Mouse (Mus musculus) heart, postnatal 36 days (tissue): Measurements from ENCODE around the gene 3100002H09Rik. TPM values are rescaled to one million over a fixed set of nuclear protein-coding genes. Genes with fewer than 3 reads are reported as not detected.
A peak's percentile ranks its signal among the peaks of the same experiment; 100 is the strongest.

Experiments used
- DNase-seq, 2 experiments: peaks; one replicate each; pipeline ENCODE4 v3.0.0; 2021 to 2022
- intact Hi-C: fragments of 180-260 bp; cut with DNase I; formaldehyde crosslinking; loops from one replicate; pipeline ENCODE4 v1.15.1; 2025
- total RNA-seq, 2 experiments: library from RNA; stranded (reverse); gene quantifications; 2 replicates each; pipeline ENCODE4 v1.2.3; 2021

The 3100002H09Rik gene
- not detected for total RNA-seq

DNA sequence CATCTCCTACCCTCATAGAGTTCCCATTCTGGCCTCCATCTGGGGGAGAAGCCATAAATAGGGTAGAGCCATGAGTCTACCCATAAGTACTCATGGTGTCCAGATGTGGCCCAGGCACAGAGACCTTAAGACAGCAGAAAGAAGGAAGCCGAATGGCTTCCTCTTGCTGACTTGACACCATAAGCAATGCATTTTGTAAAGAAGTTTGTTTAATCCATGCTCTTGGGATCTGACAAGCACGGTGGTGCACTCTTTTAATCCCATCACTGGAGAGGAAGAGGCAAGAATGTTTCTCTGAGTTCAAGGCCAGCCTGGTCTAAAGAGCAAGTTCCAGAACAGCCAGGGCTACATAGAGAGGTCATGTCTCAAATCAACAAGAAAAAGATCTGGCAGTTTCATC is at the start of gene 3100002H09Rik:
Gene 3100002H09Rik, minus strand, starts transcription at position 101 of the 400 bp plus-strand sequence.
- intact Hi-C loops: no loop called here
- DNase-seq: no peak

DNA sequence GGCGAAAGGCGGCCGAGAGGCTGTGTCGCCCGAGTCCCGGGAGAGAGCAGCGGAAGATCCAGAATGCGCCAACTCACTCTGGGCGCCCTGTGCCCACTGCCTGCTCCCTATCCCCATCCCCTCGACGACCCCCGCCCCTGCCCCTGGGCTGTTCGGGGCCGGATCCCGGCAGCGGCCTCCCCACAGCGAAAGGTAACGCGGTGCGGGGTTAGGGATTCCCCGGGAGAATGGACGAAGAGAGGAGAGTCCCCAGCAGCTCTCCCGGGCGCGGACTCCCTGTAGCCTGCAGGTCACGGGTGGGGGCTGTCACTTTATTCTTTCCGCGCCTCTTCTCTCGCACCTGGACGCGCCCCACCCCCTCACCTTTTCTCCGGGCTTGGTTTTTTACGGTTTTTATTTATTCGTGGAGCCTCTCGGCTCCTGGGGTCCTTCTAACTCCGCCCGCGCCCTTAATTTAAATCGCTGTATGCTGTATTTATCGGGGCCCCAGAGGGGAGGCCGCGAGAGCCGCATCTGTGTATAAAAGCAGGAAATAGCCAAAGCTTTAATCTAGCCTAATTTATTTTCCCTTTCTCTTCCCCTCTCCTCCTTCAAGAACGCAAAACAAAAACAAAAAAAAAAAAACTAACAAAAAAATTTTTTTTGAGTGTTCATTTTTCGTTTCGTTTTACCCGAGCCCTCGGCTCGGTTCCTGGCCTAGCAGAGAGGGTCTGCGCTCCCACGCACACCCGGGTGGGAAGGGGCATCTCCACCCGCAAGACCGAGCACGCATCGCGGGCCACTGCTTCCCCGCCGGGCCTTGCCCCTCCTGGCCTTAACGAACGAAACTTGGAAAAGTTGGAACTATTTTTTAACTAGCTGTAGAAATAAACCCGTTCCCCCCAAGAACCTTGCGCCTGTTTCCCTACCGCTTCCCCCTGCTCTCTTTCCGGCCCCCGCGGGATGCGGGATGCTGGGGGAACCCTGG is 48.9 kb upstream of the 3100002H09Rik start:
- intact Hi-C loops: no loop called here
- peak; percentile 18 to 42 for DNase-seq

GRCm38 (mm10) chr4:124658412-124658851 is 47.8 kb upstream of the 3100002H09Rik start:
- intact Hi-C loops: no loop called here

GRCm38 (mm10) chr4:124657781-124658180 is 47.2 kb upstream of the 3100002H09Rik start:
- peak in 1 of 2 experiments; percentile 6 for DNase-seq
- intact Hi-C loops: no loop called here

More at GRCm38 (mm10) chr4:124658412-124658851, 47.8 kb upstream of the 3100002H09Rik start:
- peak; percentile 18 to 21 for DNase-seq

DNA sequence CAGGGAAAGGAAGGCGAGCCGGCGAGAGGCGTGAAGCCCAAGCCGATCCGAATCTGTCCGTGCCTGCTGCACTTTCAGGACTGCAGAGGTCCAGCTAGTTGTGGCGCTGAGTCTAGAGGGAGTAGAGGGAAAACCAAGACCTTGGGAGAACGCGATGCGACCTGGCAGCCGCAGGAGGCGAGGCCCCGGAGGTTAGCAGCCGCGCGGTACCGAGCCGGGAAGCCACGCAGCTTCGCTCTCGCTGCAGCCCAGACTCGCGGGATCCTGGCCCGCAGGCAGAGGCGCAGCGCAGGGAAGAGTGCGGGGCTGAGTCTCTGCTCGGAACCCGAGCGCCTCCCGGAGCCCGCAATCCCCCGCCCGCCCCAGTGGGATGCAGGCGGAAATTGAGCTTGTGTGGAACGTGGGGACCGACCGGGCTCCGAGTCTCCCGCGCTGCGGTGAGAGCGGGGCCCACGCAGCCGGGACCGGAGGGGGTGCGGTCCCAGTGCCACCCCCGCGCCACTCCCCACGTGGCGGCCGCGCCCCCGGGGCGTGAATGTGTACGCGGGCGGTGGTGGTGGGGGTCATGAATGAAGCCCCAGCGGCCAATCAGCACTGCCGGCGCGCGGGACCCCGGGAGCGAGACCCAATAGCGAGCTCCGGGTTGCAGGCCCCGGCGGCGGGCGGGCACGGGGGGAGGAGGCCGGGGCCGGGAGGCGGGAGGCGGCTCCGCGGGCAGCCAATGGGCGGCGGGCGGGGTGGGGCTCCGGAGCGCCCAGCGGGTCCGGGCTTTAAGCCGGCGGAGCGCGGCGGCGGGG is 46.4 kb upstream of the 3100002H09Rik start:
- peak; percentile 72 to 80 for DNase-seq
- intact Hi-C loops: no loop called here

- intact Hi-C loops: no loop called here
- DNase-seq: no peak
These were observed 45.9 kb upstream of the 3100002H09Rik start, which contains the start of gene Pou3f1 for GRCm38 (mm10) chr4:124656518-124656853. Gene Pou3f1, plus strand, starts transcription at chr4:124656807.

DNA sequence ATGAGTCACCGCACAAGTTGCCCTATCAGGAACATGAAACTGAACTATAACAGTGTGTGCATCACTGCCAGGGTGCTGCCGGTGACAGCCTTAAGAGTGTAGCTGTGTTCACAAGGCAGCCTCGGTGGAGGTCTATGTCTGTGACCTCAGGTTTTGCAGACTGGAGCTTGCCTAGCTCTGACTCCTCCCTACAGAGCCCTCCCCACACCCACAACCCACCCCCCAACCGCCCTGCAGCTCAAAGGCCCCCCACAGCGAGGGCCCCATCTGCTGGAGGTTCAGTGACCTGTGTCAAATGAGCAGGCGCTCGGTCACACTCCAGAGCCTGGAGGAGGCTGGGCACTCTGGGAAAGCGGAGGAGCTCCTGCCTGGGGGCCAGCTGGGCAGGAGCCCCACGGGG is 42.3 kb upstream of the 3100002H09Rik start:
- no peak for DNase-seq
- intact Hi-C loops: no loop called here

DNA sequence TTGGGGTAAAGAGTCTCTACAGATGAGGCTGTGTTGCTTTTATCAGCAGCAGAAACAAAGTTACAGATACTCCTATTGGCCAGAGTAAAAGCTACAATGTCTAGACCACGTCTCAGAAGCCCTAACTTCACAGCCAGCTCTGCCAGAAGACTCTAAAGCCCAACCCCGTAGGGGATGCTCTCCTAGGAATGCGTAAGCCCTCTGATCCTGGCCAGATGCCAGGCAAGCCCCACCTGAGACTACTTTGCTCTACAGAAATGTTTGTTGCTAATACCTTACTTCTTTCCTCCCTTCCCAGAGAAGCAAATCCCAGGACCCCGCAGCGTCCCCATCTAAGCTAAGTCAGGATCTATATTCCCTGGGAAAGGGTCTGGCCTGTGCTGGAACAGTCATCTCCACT is 37.3 kb upstream of the 3100002H09Rik start:
- intact Hi-C loops: no loop called here

DNA sequence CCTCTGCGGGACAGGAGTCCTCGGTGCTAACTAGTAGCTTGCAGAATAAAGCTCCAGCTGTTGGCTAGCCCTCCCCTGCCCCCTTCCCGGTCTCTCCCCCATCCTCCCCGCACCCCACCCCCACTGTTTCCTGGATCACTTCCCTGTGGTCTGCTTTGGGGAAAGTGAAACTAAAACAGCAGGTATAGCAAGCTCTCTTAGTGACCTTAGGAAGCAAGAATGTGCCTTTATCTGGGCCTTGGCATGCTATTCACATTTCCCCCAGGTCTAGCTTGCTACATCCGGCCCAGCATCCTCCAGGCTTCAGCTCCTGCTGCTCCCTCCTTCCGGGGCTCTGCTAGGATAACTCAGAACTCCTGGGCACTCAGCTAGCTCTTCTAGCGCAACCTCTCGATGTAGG is 36.0 kb upstream of the 3100002H09Rik start:
- DNase-seq: peak; percentile 22
- intact Hi-C loops: no loop called here

More for the DNA sequence above, 37.3 kb upstream of the 3100002H09Rik start:
- no peak for DNase-seq

DNA sequence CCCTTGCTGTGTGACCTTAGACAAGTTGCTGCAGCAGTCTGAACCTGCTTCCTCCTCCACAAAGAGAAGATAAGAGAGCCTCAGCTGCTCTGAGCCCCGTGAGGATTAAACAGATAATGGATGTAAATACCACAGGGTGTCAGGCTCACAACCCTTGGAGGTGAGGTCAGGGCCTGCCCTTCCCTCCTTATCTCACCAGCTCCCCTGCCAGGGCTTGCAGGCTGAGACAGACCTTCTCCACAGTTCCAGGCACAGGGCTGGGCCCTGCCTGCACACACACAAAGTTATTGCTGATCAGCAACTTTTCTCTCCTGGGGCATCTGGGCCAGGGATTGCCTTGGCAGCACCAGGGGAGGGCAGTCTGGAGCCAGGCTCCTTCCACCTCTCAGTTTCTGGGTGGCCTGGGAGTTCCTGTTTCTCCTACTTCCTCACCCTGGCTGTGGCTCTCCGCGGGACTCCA is 34.4 kb upstream of the 3100002H09Rik start:
- peak in 1 of 2 experiments; percentile 6 for DNase-seq
- intact Hi-C loops: no loop called here

DNA sequence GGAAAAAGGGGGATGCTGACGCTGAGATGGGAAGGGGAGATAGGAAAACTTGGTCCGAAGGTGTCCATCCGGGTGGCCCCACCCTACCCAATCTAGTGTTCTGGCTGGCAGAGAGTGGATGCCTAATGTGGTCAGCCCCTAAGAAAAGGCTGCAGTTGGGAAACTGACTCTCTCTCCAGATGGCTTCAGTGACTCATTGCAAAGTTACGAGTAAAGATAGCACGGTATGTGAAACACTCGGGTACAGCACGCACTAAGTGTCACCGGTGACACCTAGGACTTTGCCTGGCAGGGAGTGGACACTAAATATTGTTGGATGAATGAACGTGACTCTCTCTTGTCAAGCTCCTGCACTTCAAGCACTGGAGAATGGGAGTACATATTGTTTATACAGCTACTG is 33.3 kb upstream of the 3100002H09Rik start:
- intact Hi-C loops: no loop called here
- DNase-seq: no peak

DNA sequence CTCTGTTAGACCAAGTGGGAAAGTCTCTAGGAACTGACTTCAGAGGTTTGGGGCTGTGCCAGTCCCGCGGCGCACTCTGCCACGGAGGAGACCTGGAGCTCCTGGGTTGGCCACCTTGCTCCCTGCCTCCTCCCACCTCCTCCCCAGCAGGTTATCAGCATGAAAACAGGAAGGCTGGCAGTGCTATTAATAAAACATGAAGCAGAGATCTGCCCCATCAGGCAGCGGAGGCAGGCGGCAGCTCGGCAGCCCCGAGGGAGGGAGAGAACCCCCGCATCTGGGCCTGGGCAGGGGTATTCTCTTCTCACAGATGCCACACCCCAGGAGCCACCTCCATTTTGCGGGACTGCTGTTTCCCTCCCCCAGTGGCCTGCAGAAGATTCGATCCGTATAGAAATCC is 29.1 kb upstream of the 3100002H09Rik start:
- intact Hi-C loops: no loop called here

DNA sequence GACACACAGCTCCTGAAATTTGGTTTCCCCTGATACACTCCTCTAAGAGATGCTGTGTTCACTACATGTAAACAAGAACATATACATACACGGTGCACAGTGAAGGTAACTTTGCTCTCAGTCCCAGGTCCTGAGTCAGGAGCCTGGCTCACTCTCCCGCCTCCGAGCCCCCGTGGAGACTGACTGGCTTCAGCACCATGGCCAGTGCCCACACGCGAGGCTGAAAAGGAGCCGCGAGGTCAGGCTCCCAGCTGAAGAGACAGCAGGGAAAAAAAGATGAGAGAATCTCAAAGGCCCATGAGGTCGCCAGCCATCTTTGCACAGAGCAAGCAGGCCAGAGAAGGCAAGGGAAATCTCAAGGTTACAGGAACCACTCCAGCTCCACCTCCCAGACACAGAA is 22.7 kb upstream of the 3100002H09Rik start:
- peak; percentile 22 to 40 for DNase-seq
- intact Hi-C loops: no loop called here

More for the DNA sequence above, 29.1 kb upstream of the 3100002H09Rik start:
- DNase-seq: no peak

- intact Hi-C loops: no loop called here
- no peak for DNase-seq
These were observed 22.3 kb upstream of the 3100002H09Rik start for GRCm38 (mm10) chr4:124632856-124633255.

DNA sequence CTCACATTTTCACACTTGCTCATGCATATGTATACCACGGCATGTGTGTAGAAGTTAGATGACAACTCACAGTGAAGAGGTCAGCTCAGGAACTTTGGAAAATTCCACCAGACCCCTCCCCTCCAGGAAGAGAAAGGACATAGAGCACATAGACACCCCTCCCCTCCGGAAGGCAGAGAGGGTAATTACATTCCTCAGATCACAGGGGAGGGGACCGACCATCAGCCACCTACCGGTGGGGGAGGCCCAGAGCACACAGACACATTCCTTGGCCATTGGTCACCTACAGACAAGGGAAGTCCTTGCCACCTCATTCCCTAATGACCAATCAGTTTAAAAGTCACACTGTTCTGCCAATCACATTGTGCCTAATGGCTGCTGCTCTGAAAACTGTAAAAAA is 20.9 kb upstream of the 3100002H09Rik start:
- DNase-seq: no peak
- intact Hi-C loops: no loop called here

DNA sequence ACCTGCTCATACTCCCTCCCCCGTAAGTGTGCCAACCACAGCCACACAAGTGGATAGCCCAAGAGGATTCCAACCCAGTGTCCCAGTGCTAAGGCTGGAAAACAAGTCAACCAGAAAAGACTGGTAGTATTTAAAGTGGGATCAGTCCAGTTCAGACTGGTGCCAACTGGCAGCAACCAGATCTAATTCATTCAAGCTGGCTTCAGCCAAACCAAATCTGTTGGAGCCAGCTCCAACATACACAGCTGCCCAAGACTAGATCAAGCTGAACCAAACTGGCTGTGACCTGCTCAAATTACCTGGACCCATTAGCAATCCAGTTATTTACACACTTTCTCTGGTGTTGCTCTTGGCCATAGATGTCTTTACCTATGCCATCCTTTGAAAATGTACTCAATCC is 16.2 kb upstream of the 3100002H09Rik start:
- intact Hi-C loops: no loop called here
- DNase-seq: no peak

DNA sequence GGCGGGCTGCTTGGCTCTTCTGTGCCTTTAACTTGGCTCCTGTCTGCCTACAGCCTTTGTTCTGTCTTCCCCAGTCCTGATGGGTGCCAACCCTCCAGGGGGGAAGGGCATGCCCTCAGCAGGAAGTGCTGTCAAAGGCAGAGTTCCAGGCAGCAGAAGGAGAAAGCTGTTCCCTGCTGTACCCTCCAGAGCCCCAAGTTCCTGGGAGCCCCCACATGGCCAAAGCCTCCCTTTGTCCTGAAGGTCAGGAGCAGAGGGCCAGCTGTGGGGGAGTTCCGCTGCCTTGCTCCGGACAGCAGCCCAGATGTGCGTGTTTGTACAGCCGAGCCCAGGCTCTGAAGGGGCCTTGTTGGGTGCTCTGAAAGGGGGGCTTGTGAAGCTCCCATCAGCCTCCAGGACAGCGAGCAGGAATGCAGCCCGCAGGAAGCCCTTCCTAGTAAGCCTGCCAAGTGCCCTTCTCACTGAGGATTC is 13.5 kb upstream of the 3100002H09Rik start:
- intact Hi-C loops: no loop called here
- DNase-seq: no peak

GRCm38 (mm10) chr4:124622566-124622965 is 12.0 kb upstream of the 3100002H09Rik start:
- no peak for DNase-seq
- intact Hi-C loops: no loop called here

DNA sequence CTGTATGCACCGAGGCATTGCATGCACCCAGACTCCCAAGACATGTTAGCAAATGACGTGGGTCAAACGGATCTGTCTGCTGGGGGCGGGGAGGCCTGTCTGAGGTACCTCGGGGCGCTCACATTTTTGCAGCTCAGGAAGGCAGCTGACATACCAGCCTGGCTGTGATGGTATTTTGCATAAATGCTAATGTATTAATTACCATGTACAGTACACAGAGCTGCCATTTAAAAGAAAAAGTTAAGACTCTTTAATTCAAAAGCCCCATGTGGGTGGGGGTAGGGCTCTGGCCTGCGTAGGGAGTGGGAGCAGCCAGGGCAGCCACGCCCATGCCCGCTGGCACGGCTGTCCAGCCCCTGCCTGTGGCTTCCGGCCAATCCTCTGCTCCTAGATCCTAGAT is 10.8 kb upstream of the 3100002H09Rik start:
- intact Hi-C loops: no loop called here

DNA sequence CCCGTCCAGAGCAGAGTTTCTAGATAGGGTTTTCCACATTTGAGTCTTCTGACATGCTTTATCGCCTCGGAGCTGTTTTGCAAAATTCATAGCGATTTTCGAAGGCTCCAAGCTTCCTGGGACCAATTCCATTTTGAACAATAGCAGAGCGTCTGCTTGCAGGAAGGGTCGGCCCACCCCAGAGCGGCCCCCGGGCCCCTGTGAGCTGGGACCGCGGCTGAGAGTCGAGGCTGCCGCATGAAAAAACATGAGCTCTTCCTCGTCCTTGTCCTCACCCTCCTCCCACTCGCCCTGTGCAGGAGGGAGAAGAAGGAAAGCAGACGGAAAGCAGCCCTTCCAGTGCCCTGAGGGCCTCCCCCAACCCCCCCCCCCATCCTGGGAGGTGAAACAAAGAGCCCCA is 8.0 kb upstream of the 3100002H09Rik start:
- DNase-seq: no peak

More for the DNA sequence above, 10.8 kb upstream of the 3100002H09Rik start:
- no peak for DNase-seq

GRCm38 (mm10) chr4:124616636-124617035 is 6.0 kb upstream of the 3100002H09Rik start:
- no peak for DNase-seq
- intact Hi-C loops: no loop called here

More for the DNA sequence above, 8.0 kb upstream of the 3100002H09Rik start:
- intact Hi-C loops: no loop called here
